Mouse (Mus musculus): ENCODE results near the gene Tenm2. TPM values are rescaled to one million over a fixed set of nuclear protein-coding genes. Genes with fewer than 3 reads are reported as not detected.

Gene Tenm2
- polyA plus RNA-seq, 1 experiment from 2014 or later = 6.7 TPM

- no peak overlapping the region for H3K27ac ChIP-seq (ENCODE audit: low read depth, low read length)
- H3K4me2 ChIP-seq = no peak overlapping the region
- H3K9ac ChIP-seq (ENCODE audit: low read length) = no peak overlapping the region
- no peak overlapping the region for H3K4me3 ChIP-seq (ENCODE audit: low read depth, low read length)
- no peaks in the 10 kb centered on the region for H3K4me1 ChIP-seq (ENCODE audit: control insufficient read depth, insufficient read depth, low read length)
- H3K27me3 ChIP-seq (ENCODE audit: control insufficient read depth, insufficient read depth, low read length) = no peaks in the 10 kb centered on the region
- no peaks in the 10 kb centered on the region for H3K9me3 ChIP-seq (ENCODE audit: control insufficient read depth, low read length)
- WGBS = 62% methylated on average over 6 of the region's 6 CpGs
- DNase-seq (ENCODE audit: low spot score, missing footprints) = peak; percentile 17
- ATAC-seq (ENCODE audit: low FRiP score) = no peak
- no peaks in the 10 kb centered on the region for H3K36me3 ChIP-seq (ENCODE audit: control insufficient read depth, insufficient read depth, low read length)
These were observed 884.0 kb downstream of the Tenm2 start for GRCm38 (mm10) chr11:36351752-36352151.

GRCm38 (mm10) chr11:36351341-36351740 is 884.4 kb downstream of the Tenm2 start:
- H3K27ac ChIP-seq (ENCODE audit: low read depth, low read length) = no peak overlapping the region
- H3K4me1 ChIP-seq (ENCODE audit: control insufficient read depth, insufficient read depth, low read length) = no peaks in the 10 kb centered on the region
- H3K27me3 ChIP-seq (ENCODE audit: control insufficient read depth, insufficient read depth, low read length) = no peaks in the 10 kb centered on the region
- 93% methylated on average over 6 of the region's 6 CpGs for WGBS
- no peak overlapping the region for H3K4me2 ChIP-seq
- H3K36me3 ChIP-seq (ENCODE audit: control insufficient read depth, insufficient read depth, low read length) = no peaks in the 10 kb centered on the region
- no peaks in the 10 kb centered on the region for H3K9me3 ChIP-seq (ENCODE audit: control insufficient read depth, low read length)
- H3K4me3 ChIP-seq (ENCODE audit: low read depth, low read length) = no peak overlapping the region
- H3K9ac ChIP-seq (ENCODE audit: low read length) = no peak overlapping the region
- DNase-seq (ENCODE audit: low spot score, missing footprints) = peak; percentile 75
- ATAC-seq (ENCODE audit: low FRiP score) = no peak

GRCm38 (mm10) chr11:36350264-36350663 is 885.5 kb downstream of the Tenm2 start:
- Histone ChIP-seq H3K4me3 (ENCODE audit: low read depth, low read length) (no peak overlapping the region), H3K4me1 (ENCODE audit: control insufficient read depth, insufficient read depth, low read length) (no peaks in the 10 kb centered on the region)
- no peak for ATAC-seq (ENCODE audit: low FRiP score)

GRCm38 (mm10) chr11:36349856-36350255 is 885.9 kb downstream of the Tenm2 start:
- DNase-seq (ENCODE audit: low spot score, missing footprints) (peak; percentile 79), ATAC-seq (ENCODE audit: low FRiP score) (no peak)
- no peak overlapping the region for H3K27ac ChIP-seq (ENCODE audit: low read depth, low read length)
- no peak overlapping the region for H3K9ac ChIP-seq (ENCODE audit: low read length)
- H3K9me3 ChIP-seq (ENCODE audit: control insufficient read depth, low read length) = no peaks in the 10 kb centered on the region
- WGBS = 35% methylated on average over 2 of the region's 2 CpGs
- no peaks in the 10 kb centered on the region for H3K27me3 ChIP-seq (ENCODE audit: control insufficient read depth, insufficient read depth, low read length)
- no peak overlapping the region for H3K4me3 ChIP-seq (ENCODE audit: low read depth, low read length)
- H3K36me3 ChIP-seq (ENCODE audit: control insufficient read depth, insufficient read depth, low read length) = no peaks in the 10 kb centered on the region
- H3K4me2 ChIP-seq = no peak overlapping the region
- no peaks in the 10 kb centered on the region for H3K4me1 ChIP-seq (ENCODE audit: control insufficient read depth, insufficient read depth, low read length)

More at GRCm38 (mm10) chr11:36350264-36350663, 885.5 kb downstream of the Tenm2 start:
- DNase-seq (ENCODE audit: low spot score, missing footprints) = no peak
- no peaks in the 10 kb centered on the region for H3K27me3 ChIP-seq (ENCODE audit: control insufficient read depth, insufficient read depth, low read length)
- WGBS = 83% methylated on average over 1 of the region's 1 CpGs
- no peak overlapping the region for H3K9ac ChIP-seq (ENCODE audit: low read length)
- no peaks in the 10 kb centered on the region for H3K9me3 ChIP-seq (ENCODE audit: control insufficient read depth, low read length)
- no peak overlapping the region for H3K27ac ChIP-seq (ENCODE audit: low read depth, low read length)
- H3K4me2 ChIP-seq = no peak overlapping the region
- H3K36me3 ChIP-seq (ENCODE audit: control insufficient read depth, insufficient read depth, low read length) = no peaks in the 10 kb centered on the region

GRCm38 (mm10) chr11:36341799-36342198 is 894.0 kb downstream of the Tenm2 start:
- no peak overlapping the region for H3K27ac ChIP-seq (ENCODE audit: low read depth, low read length)
- WGBS = 91% methylated on average over 3 of the region's 3 CpGs
- no peaks in the 10 kb centered on the region for H3K9me3 ChIP-seq (ENCODE audit: control insufficient read depth, low read length)
- no peak overlapping the region for H3K4me2 ChIP-seq
- H3K27me3 ChIP-seq (ENCODE audit: control insufficient read depth, insufficient read depth, low read length) = no peaks in the 10 kb centered on the region
- no peak overlapping the region for H3K4me3 ChIP-seq (ENCODE audit: low read depth, low read length)
- DNase-seq (ENCODE audit: low spot score, missing footprints) (peak; percentile 31), ATAC-seq (ENCODE audit: low FRiP score) (no peak)
- H3K9ac ChIP-seq (ENCODE audit: low read length) = no peak overlapping the region
- no peaks in the 10 kb centered on the region for H3K4me1 ChIP-seq (ENCODE audit: control insufficient read depth, insufficient read depth, low read length)
- no peaks in the 10 kb centered on the region for H3K36me3 ChIP-seq (ENCODE audit: control insufficient read depth, insufficient read depth, low read length)

GRCm38 (mm10) chr11:36338424-36338823 is 897.3 kb downstream of the Tenm2 start:
- no peak overlapping the region for H3K4me2 ChIP-seq
- H3K27me3 ChIP-seq (ENCODE audit: control insufficient read depth, insufficient read depth, low read length) = no peaks in the 10 kb centered on the region
- WGBS = 85% methylated on average over 4 of the region's 4 CpGs
- no peak overlapping the region for H3K9ac ChIP-seq (ENCODE audit: low read length)
- H3K27ac ChIP-seq (ENCODE audit: low read depth, low read length) = no peak overlapping the region
- no peaks in the 10 kb centered on the region for H3K36me3 ChIP-seq (ENCODE audit: control insufficient read depth, insufficient read depth, low read length)
- H3K9me3 ChIP-seq (ENCODE audit: control insufficient read depth, low read length) = no peaks in the 10 kb centered on the region
- H3K4me3 ChIP-seq (ENCODE audit: low read depth, low read length) = no peak overlapping the region
- DNase-seq (ENCODE audit: low spot score, missing footprints) (peak; percentile 28), ATAC-seq (ENCODE audit: low FRiP score) (no peak)
- H3K4me1 ChIP-seq (ENCODE audit: control insufficient read depth, insufficient read depth, low read length) = no peaks in the 10 kb centered on the region; the same call in 1 of the 2 replicates

GRCm38 (mm10) chr11:36337063-36337462 is 898.7 kb downstream of the Tenm2 start:
- Histone ChIP-seq H3K4me1 (ENCODE audit: control insufficient read depth, insufficient read depth, low read length) (no peaks in the 10 kb centered on the region; the same call in 1 of the 2 replicates), H3K4me2 (no peak overlapping the region), H3K4me3 (ENCODE audit: low read depth, low read length) (no peak overlapping the region), H3K9ac (ENCODE audit: low read length) (no peak overlapping the region), H3K9me3 (ENCODE audit: control insufficient read depth, low read length) (no peaks in the 10 kb centered on the region), H3K27ac (ENCODE audit: low read depth, low read length) (no peak overlapping the region), H3K27me3 (ENCODE audit: control insufficient read depth, insufficient read depth, low read length) (no peaks in the 10 kb centered on the region), H3K36me3 (ENCODE audit: control insufficient read depth, insufficient read depth, low read length) (no peaks in the 10 kb centered on the region)
- DNase-seq (ENCODE audit: low spot score, missing footprints) (no peak), ATAC-seq (ENCODE audit: low FRiP score) (no peak)
- WGBS = 87% methylated on average over 6 of the region's 6 CpGs

- DNase-seq (ENCODE audit: low spot score, missing footprints) (peak; percentile 80), ATAC-seq (ENCODE audit: low FRiP score) (no peak)
- Histone ChIP-seq H3K4me3 (ENCODE audit: low read depth, low read length) (no peak overlapping the region), H3K36me3 (ENCODE audit: control insufficient read depth, insufficient read depth, low read length) (no peaks in the 10 kb centered on the region), H3K27me3 (ENCODE audit: control insufficient read depth, insufficient read depth, low read length) (no peaks in the 10 kb centered on the region), H3K4me2 (no peak overlapping the region), H3K9ac (ENCODE audit: low read length) (no peak overlapping the region), H3K27ac (ENCODE audit: low read depth, low read length) (no peak overlapping the region), H3K4me1 (ENCODE audit: control insufficient read depth, insufficient read depth, low read length) (peaks cover 3% of the 10 kb centered on the region; the same call in 1 of the 2 replicates), H3K9me3 (ENCODE audit: control insufficient read depth, low read length) (no peaks in the 10 kb centered on the region)
- 36% methylated on average over 5 of the region's 5 CpGs for WGBS
These were observed 900.6 kb downstream of the Tenm2 start for GRCm38 (mm10) chr11:36335147-36335546.

GRCm38 (mm10) chr11:36334100-36334735 is 901.5 kb downstream of the Tenm2 start:
- Histone ChIP-seq H3K4me2 (no peak overlapping the region), H3K27ac (ENCODE audit: low read depth, low read length) (no peak overlapping the region), H3K4me1 (ENCODE audit: control insufficient read depth, insufficient read depth, low read length) (peaks cover 3% of the 10 kb centered on the region; the same call in 1 of the 2 replicates), H3K36me3 (ENCODE audit: control insufficient read depth, insufficient read depth, low read length) (no peaks in the 10 kb centered on the region), H3K9me3 (ENCODE audit: control insufficient read depth, low read length) (no peaks in the 10 kb centered on the region), H3K27me3 (ENCODE audit: control insufficient read depth, insufficient read depth, low read length) (no peaks in the 10 kb centered on the region), H3K9ac (ENCODE audit: low read length) (no peak overlapping the region), H3K4me3 (ENCODE audit: low read depth, low read length) (no peak overlapping the region)
- 10% methylated on average over 7 of the region's 7 CpGs for WGBS
- no peak for ATAC-seq (ENCODE audit: low FRiP score)
- DNase-seq (ENCODE audit: low spot score, missing footprints) = peak; percentile 82

Data from midbrain, embryonic 11.5 days (tissue).